Mouse (Mus musculus): ENCODE results near the gene Cog4. TPM values are rescaled to one million over a fixed set of nuclear protein-coding genes. Genes with fewer than 3 reads are reported as not detected.

The Cog4 gene
- polyA plus RNA-seq, 1 experiment from 2014 or later, result 75.6 TPM

DNA sequence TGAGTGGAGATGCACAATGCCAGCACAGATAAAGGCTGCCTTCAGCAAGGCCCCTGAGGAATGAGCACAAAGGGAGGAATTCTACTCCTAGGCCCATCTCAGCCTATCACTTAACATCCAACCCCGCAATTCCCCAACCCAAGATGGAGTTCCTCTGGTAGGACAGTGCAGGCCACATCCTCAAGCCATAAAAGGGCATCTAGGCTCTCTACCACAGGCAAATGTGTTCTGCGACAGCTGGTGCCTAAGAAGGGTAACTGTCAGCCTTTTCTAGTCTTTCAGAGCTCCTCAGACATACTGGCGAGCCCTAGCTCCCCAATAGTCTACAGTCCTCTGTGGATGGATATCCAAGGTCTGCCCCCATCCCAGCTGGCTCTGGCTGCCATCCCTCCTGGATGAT lies 40.2 kb downstream of the Cog4 start:
- DNase-seq (ENCODE audit: low spot score) (no peak), ATAC-seq (replicated peaks; ENCODE audit: insufficient number of reproducible peaks, low FRiP score, low TSS enrichment, low read depth) (no peak)
- no peak overlapping the region for H3K4me3 ChIP-seq (ENCODE audit: low read depth, low read length)
- H3K4me2 ChIP-seq (ENCODE audit: low read depth, low read length), result no peak overlapping the region
- no peak overlapping the region for H3K9ac ChIP-seq (replicated peaks; ENCODE audit: low read length)
- H3K27me3 ChIP-seq (ENCODE audit: control insufficient read depth, insufficient read depth, low read length), result no peaks in the 10 kb centered on the region
- 92% methylated on average over 3 of the region's 3 CpGs for WGBS
- no peaks in the 10 kb centered on the region for H3K4me1 ChIP-seq (ENCODE audit: control insufficient read depth, insufficient read depth, low read length)
- no peaks in the 10 kb centered on the region for H3K9me3 ChIP-seq (replicated peaks; ENCODE audit: control insufficient read depth, low read length)
- H3K36me3 ChIP-seq (replicated peaks; ENCODE audit: control insufficient read depth, insufficient read depth, low read depth, low read length), result peaks cover 3% of the 10 kb centered on the region
- H3K27ac ChIP-seq (replicated peaks; ENCODE audit: low read depth, low read length), result no peak overlapping the region

DNA sequence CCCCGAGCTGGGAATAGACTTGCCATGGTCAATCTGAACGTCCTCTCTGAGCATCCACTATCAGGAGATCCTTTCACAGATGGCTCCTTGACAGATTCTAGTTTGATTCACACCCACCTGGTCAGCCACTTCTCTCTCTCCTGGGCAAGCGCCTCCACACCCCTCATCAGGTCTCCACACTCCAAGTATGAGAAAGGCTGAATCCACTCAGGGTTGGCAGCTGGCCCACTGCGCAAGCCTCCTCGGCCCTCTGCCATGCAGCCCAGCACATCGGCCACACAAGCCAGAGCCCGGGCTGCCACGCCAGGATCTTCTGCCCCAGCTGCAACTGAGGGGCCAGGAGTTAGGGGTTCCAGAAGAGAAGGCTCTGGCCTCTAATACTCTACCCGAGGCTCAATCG lies 41.2 kb downstream of the Cog4 start:
- H3K27me3 ChIP-seq (ENCODE audit: control insufficient read depth, insufficient read depth, low read length), result no peaks in the 10 kb centered on the region
- no peak overlapping the region for H3K27ac ChIP-seq (replicated peaks; ENCODE audit: low read depth, low read length)
- no peaks in the 10 kb centered on the region for H3K9me3 ChIP-seq (replicated peaks; ENCODE audit: control insufficient read depth, low read length)
- no peak for DNase-seq (ENCODE audit: low spot score)
- H3K4me2 ChIP-seq (ENCODE audit: low read depth, low read length), result no peak overlapping the region
- no peak for ATAC-seq (replicated peaks; ENCODE audit: insufficient number of reproducible peaks, low FRiP score, low TSS enrichment, low read depth)
- WGBS, result 91% methylated on average over 10 of the region's 10 CpGs
- peaks cover 3% of the 10 kb centered on the region for H3K36me3 ChIP-seq (replicated peaks; ENCODE audit: control insufficient read depth, insufficient read depth, low read depth, low read length)
- no peak overlapping the region for H3K9ac ChIP-seq (replicated peaks; ENCODE audit: low read length)
- H3K4me1 ChIP-seq (ENCODE audit: control insufficient read depth, insufficient read depth, low read length), result no peaks in the 10 kb centered on the region
- H3K4me3 ChIP-seq (ENCODE audit: low read depth, low read length), result no peak overlapping the region

DNA sequence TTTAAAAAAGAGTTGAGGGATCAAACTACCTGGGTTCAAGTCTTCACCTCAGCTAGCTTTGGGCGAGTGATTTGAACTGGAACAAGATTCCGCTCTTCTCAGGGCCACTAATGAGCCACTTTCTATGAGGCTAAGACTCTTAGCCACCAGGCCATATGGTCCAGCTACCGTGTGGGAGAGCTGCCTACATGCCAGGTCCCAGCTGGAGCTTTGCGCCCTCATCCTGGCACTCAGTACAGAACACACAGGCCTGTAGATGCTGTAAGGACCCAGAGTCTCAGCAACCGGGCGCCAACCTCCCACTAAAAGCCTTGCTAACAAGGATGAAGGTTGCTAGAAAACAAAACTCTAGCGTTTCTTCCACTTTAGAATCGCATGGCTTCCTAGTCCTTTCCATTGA lies 42.0 kb downstream of the Cog4 start:
- H3K4me3 ChIP-seq (ENCODE audit: low read depth, low read length), result no peak overlapping the region
- H3K9ac ChIP-seq (replicated peaks; ENCODE audit: low read length), result no peak overlapping the region
- no peaks in the 10 kb centered on the region for H3K27me3 ChIP-seq (ENCODE audit: control insufficient read depth, insufficient read depth, low read length)
- WGBS, result 93% methylated on average over 8 of the region's 8 CpGs
- no peak overlapping the region for H3K27ac ChIP-seq (replicated peaks; ENCODE audit: low read depth, low read length)
- H3K4me1 ChIP-seq (ENCODE audit: control insufficient read depth, insufficient read depth, low read length), result no peaks in the 10 kb centered on the region
- H3K4me2 ChIP-seq (ENCODE audit: low read depth, low read length), result no peak overlapping the region
- DNase-seq (ENCODE audit: low spot score) (no peak), ATAC-seq (replicated peaks; ENCODE audit: insufficient number of reproducible peaks, low FRiP score, low TSS enrichment, low read depth) (no peak)
- no peaks in the 10 kb centered on the region for H3K9me3 ChIP-seq (replicated peaks; ENCODE audit: control insufficient read depth, low read length)
- H3K36me3 ChIP-seq (replicated peaks; ENCODE audit: control insufficient read depth, insufficient read depth, low read depth, low read length), result no peaks in the 10 kb centered on the region; the same call in none of the 2 replicates

DNA sequence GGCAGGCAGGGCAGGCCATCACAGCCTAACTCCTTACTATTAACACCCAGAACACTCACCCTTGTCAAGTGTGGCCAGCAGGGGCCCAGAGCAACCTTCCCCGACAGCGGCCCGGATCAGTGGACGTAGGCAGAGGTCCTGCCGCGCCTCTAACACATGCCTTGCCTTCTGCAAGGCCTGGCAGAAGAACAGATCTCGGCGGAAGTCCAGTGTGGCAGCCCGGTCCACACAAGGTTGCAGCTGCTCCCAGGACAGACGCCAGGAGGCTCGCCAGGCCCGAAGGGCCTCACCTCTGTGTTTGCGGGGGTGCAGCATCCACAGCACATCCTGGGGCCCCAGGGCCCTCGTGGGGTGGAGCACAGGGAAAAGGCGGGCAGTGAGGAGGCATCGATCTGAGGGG lies 42.5 kb downstream of the Cog4 start:
- 89% methylated on average over 16 of the region's 16 CpGs for WGBS
- H3K36me3 ChIP-seq (replicated peaks; ENCODE audit: control insufficient read depth, insufficient read depth, low read depth, low read length), result no peaks in the 10 kb centered on the region; the same call in 1 of the 2 replicates

DNA sequence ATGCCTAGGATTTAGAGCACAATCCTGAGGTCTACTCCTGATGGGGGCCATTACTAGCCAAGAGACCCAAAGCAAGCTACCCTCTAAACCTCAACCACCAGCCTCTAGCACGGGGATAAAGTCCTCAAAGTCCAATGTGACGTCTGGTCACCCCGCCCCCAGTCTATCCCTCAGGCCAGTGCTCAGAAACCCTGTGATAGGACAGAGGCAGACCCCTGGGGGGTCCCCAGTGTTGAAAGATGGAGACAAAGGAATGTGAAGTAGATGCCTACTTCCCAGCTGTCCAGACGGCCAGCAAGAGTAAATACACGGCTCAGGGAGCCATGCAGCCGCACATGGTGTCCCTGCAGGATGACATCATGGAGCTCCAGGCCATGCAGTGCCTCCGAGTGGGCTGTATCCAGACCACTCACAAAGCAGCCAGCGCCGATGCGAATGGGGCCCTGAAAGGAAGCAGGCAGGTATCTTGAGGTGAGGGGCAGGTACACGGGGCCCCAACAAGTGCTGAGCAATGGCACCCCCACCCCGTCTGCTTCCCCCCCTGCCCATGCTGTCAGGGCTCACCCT lies 43.6 kb downstream of the Cog4 start:
- no peak overlapping the region for H3K4me2 ChIP-seq (ENCODE audit: low read depth, low read length)
- no peak for DNase-seq (ENCODE audit: low spot score)
- 72% methylated on average over 12 of the region's 12 CpGs for WGBS
- H3K4me1 ChIP-seq (ENCODE audit: control insufficient read depth, insufficient read depth, low read length), result no peaks in the 10 kb centered on the region
- H3K27ac ChIP-seq (replicated peaks; ENCODE audit: low read depth, low read length), result no peak overlapping the region
- H3K4me3 ChIP-seq (ENCODE audit: low read depth, low read length), result no peak overlapping the region
- no peak for ATAC-seq (replicated peaks; ENCODE audit: insufficient number of reproducible peaks, low FRiP score, low TSS enrichment, low read depth)
- no peaks in the 10 kb centered on the region for H3K9me3 ChIP-seq (replicated peaks; ENCODE audit: control insufficient read depth, low read length)
- no peaks in the 10 kb centered on the region; the same call in 1 of the 2 replicates for H3K36me3 ChIP-seq (replicated peaks; ENCODE audit: control insufficient read depth, insufficient read depth, low read depth, low read length)
- H3K27me3 ChIP-seq (ENCODE audit: control insufficient read depth, insufficient read depth, low read length), result no peaks in the 10 kb centered on the region
- no peak overlapping the region for H3K9ac ChIP-seq (replicated peaks; ENCODE audit: low read length)

More for the DNA sequence above, 42.5 kb downstream of the Cog4 start:
- no peak for ATAC-seq (replicated peaks; ENCODE audit: insufficient number of reproducible peaks, low FRiP score, low TSS enrichment, low read depth)
- H3K4me1 ChIP-seq (ENCODE audit: control insufficient read depth, insufficient read depth, low read length), result no peaks in the 10 kb centered on the region
- DNase-seq (ENCODE audit: low spot score), result no peak
- no peaks in the 10 kb centered on the region for H3K27me3 ChIP-seq (ENCODE audit: control insufficient read depth, insufficient read depth, low read length)
- no peak overlapping the region for H3K4me3 ChIP-seq (ENCODE audit: low read depth, low read length)
- no peak overlapping the region for H3K4me2 ChIP-seq (ENCODE audit: low read depth, low read length)
- no peaks in the 10 kb centered on the region for H3K9me3 ChIP-seq (replicated peaks; ENCODE audit: control insufficient read depth, low read length)
- no peak overlapping the region for H3K9ac ChIP-seq (replicated peaks; ENCODE audit: low read length)
- H3K27ac ChIP-seq (replicated peaks; ENCODE audit: low read depth, low read length), result no peak overlapping the region

DNA sequence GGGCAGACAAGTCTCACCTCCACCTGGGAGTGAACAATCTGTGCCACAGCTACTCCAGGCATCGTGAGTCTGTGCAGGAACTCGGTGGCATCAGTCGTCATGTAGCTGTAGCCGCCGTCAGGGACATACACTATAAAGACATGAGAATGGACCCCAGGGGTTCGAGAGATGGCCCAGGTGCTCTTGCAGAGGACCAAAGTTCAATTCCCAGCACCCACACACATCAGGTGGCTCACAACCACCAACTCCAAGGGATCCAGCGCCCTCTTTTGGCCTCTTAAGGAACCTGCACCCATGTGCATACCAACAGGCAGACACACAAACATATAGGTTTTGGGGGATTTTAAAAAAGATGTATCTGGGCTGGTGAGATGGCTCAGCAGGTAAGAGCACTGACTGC lies 45.6 kb downstream of the Cog4 start:
- Histone ChIP-seq H3K9me3 (replicated peaks; ENCODE audit: control insufficient read depth, low read length) (no peaks in the 10 kb centered on the region), H3K27me3 (ENCODE audit: control insufficient read depth, insufficient read depth, low read length) (no peaks in the 10 kb centered on the region), H3K36me3 (replicated peaks; ENCODE audit: control insufficient read depth, insufficient read depth, low read depth, low read length) (no peaks in the 10 kb centered on the region; the same call in 1 of the 2 replicates), H3K27ac (replicated peaks; ENCODE audit: low read depth, low read length) (no peak overlapping the region), H3K4me3 (ENCODE audit: low read depth, low read length) (no peak overlapping the region), H3K4me1 (ENCODE audit: control insufficient read depth, insufficient read depth, low read length) (no peaks in the 10 kb centered on the region), H3K9ac (replicated peaks; ENCODE audit: low read length) (no peak overlapping the region), H3K4me2 (ENCODE audit: low read depth, low read length) (no peak overlapping the region)
- DNase-seq (ENCODE audit: low spot score) (no peak), ATAC-seq (replicated peaks; ENCODE audit: insufficient number of reproducible peaks, low FRiP score, low TSS enrichment, low read depth) (no peak)
- WGBS, result 86% methylated on average over 7 of the region's 7 CpGs

DNA sequence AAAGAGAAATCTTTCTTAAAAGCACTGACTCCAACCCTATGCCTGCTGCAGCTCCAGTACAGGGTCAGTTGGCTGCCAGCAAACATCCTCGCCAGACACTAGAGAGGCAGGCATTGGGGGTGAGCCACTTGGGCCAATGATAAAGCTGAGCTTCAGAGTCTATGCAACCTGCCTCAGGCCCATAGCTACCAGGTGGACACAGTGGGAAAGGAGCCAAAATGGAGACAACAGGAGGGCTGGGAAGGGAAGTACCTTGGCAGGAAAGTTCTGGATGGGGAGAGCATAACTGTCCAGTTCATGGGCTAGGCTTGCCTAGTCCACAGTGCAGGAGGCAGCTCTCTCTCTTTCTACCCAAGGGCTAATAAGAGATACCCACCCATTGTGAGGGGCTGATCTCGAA lies 46.5 kb downstream of the Cog4 start:
- Histone ChIP-seq H3K27ac (replicated peaks; ENCODE audit: low read depth, low read length) (no peak overlapping the region), H3K36me3 (replicated peaks; ENCODE audit: control insufficient read depth, insufficient read depth, low read depth, low read length) (no peaks in the 10 kb centered on the region; the same call in 1 of the 2 replicates), H3K9ac (replicated peaks; ENCODE audit: low read length) (no peak overlapping the region), H3K4me2 (ENCODE audit: low read depth, low read length) (no peak overlapping the region), H3K27me3 (ENCODE audit: control insufficient read depth, insufficient read depth, low read length) (no peaks in the 10 kb centered on the region), H3K9me3 (replicated peaks; ENCODE audit: control insufficient read depth, low read length) (no peaks in the 10 kb centered on the region), H3K4me1 (ENCODE audit: control insufficient read depth, insufficient read depth, low read length) (no peaks in the 10 kb centered on the region), H3K4me3 (ENCODE audit: low read depth, low read length) (no peak overlapping the region)
- DNase-seq (ENCODE audit: low spot score), result no peak
- no peak for ATAC-seq (replicated peaks; ENCODE audit: insufficient number of reproducible peaks, low FRiP score, low TSS enrichment, low read depth)
- WGBS, result 91% methylated on average over 2 of the region's 2 CpGs

DNA sequence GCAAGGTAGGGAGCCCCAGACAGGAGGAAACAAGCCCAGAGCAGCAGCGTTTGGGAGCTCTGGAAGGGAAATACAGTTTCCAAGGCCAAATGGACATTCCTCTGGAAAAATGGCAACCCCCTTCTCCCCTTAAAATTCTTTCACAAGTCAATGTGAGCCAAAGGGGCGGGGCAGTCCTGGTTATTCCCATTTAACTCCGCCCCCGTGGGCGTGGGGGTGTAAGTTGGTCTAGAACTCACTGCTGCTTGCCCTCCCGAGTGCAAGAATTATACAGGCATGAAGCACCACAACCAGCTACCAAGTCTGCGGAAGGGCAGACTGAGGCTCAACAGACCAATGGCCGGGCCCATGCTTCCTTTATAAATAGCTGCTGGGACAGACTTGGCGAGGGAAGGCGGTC lies 48.5 kb downstream of the Cog4 start:
- DNase-seq (ENCODE audit: low spot score), result no peak
- Histone ChIP-seq H3K27ac (replicated peaks; ENCODE audit: low read depth, low read length) (no peak overlapping the region), H3K36me3 (replicated peaks; ENCODE audit: control insufficient read depth, insufficient read depth, low read depth, low read length) (no peaks in the 10 kb centered on the region; the same call in 1 of the 2 replicates), H3K4me3 (ENCODE audit: low read depth, low read length) (no peak overlapping the region), H3K4me1 (ENCODE audit: control insufficient read depth, insufficient read depth, low read length) (no peaks in the 10 kb centered on the region), H3K4me2 (ENCODE audit: low read depth, low read length) (no peak overlapping the region), H3K27me3 (ENCODE audit: control insufficient read depth, insufficient read depth, low read length) (no peaks in the 10 kb centered on the region), H3K9me3 (replicated peaks; ENCODE audit: control insufficient read depth, low read length) (no peaks in the 10 kb centered on the region), H3K9ac (replicated peaks; ENCODE audit: low read length) (no peak overlapping the region)
- ATAC-seq (replicated peaks; ENCODE audit: insufficient number of reproducible peaks, low FRiP score, low TSS enrichment, low read depth), result no peak
- WGBS, result 82% methylated on average over 10 of the region's 10 CpGs

Measured in embryonic facial prominence, embryonic 11.5 days (tissue).